Mouse (Mus musculus) stomach, embryonic 16.5 days (tissue): Measurements from ENCODE around the gene Cyp1b1. TPM values are rescaled to one million over a fixed set of nuclear protein-coding genes. Genes with fewer than 3 reads are reported as not detected.
A peak's percentile ranks its signal among the peaks of the same experiment; 100 is the strongest.

Experiments
- ATAC-seq: fragments of 200-750 bp; cut with Nextera tagmentation; 2 replicates; pipeline ENCODE4 v1.8.0; 2017; ENCODE audit warnings: moderate number of reproducible peaks, moderate TSS enrichment; ENCODE audit not compliant: insufficient read depth, low FRiP score
- H3K27ac ChIP-seq: fragments of 300-500 bp; sonication (generic); 2 replicates; pipeline ENCODE4 v1.5.1; 2014; ENCODE audit warnings: low read length
- H3K27me3 ChIP-seq: fragments of 300-500 bp; sonication (generic); 2 replicates; pipeline ENCODE4 v1.6.1; 2014; ENCODE audit warnings: low read length, control low read depth, mixed read lengths; ENCODE audit not compliant: control insufficient read depth, insufficient read depth
- H3K36me3 ChIP-seq: fragments of 300-500 bp; sonication (generic); 2 replicates; pipeline ENCODE4 v1.6.1; 2014; ENCODE audit warnings: low read length; ENCODE audit not compliant: control insufficient read depth, insufficient read depth
- H3K4me1 ChIP-seq: fragments of 300-500 bp; sonication (generic); 2 replicates; pipeline ENCODE4 v1.6.1; 2014; ENCODE audit warnings: low read length, control low read depth, mixed read lengths; ENCODE audit not compliant: control insufficient read depth, insufficient read depth
- H3K4me2 ChIP-seq: fragments of 300-500 bp; sonication (generic); 2 replicates; pipeline ENCODE4 v1.6.1; 2014; ENCODE audit warnings: low read depth, low read length, mixed read lengths
- H3K4me3 ChIP-seq: fragments of 300-500 bp; sonication (generic); replicated peaks from 2 replicates; pipeline ENCODE4 v1.5.1; 2014; ENCODE audit warnings: mild to moderate bottlenecking, low read length
- H3K9ac ChIP-seq: fragments of 300-500 bp; sonication (generic); 2 replicates; pipeline ENCODE4 v1.6.1; 2014; ENCODE audit warnings: low read length
- H3K9me3 ChIP-seq: fragments of 300-500 bp; sonication (generic); replicated peaks from 2 replicates; pipeline ENCODE4 v1.6.1; 2016; ENCODE audit warnings: low read length, control low read depth; ENCODE audit not compliant: control insufficient read depth
- WGBS: fragments of 180-500 bp; shearing (Covaris S2); extraction: QIAGEN DNeasy Blood & Tissue Kit; methylation state at CpG from one replicate; pipeline ENCODE4 v1.1.7; 2014; 5-methylcytosine and 5-hydroxymethylcytosine counted together
- polyA plus RNA-seq: library from polyadenylated mRNA; unstranded; fragments of >200 nt; fragmentation: Nextera tagmentation; extraction: Ambion mirVana; gene quantifications from 2 replicates; pipeline ENCODE4 v1.2.1, GENCODE M21; 2015

Cyp1b1 gene
- polyA plus RNA-seq, 1 experiment from 2014 or later, result 12.4 TPM

- 80% methylated on average over 1 of the region's 1 CpGs for WGBS
- ATAC-seq, result no peak
Measured at GRCm38 (mm10) chr17:79743507-79743906, 28.6 kb upstream of the Cyp1b1 start.

GRCm38 (mm10) chr17:79742635-79743034 lies 27.8 kb upstream of the Cyp1b1 start:
- H3K9ac ChIP-seq, result no peak overlapping the region
- H3K36me3 ChIP-seq, result no peaks in the 10 kb centered on the region
- H3K4me2 ChIP-seq, result no peak overlapping the region
- H3K27ac ChIP-seq, result no peak overlapping the region
- no peak overlapping the region for H3K4me3 ChIP-seq
- no peaks in the 10 kb centered on the region for H3K27me3 ChIP-seq
- WGBS, result 70% methylated on average over 5 of the region's 5 CpGs
- peaks cover 13% of the 10 kb centered on the region; the same call in 1 of the 2 replicates for H3K4me1 ChIP-seq
- no peak for ATAC-seq
- H3K9me3 ChIP-seq, result no peaks in the 10 kb centered on the region

More at GRCm38 (mm10) chr17:79743507-79743906, 28.6 kb upstream of the Cyp1b1 start:
- Histone ChIP-seq H3K9me3 (no peaks in the 10 kb centered on the region), H3K27me3 (no peaks in the 10 kb centered on the region), H3K36me3 (no peaks in the 10 kb centered on the region), H3K27ac (no peak overlapping the region), H3K4me3 (no peak overlapping the region), H3K4me2 (no peak overlapping the region), H3K4me1 (peaks cover 13% of the 10 kb centered on the region; the same call in 1 of the 2 replicates), H3K9ac (no peak overlapping the region)

- Histone ChIP-seq H3K36me3 (no peaks in the 10 kb centered on the region), H3K4me3 (no peak overlapping the region), H3K27ac (no peak overlapping the region), H3K9me3 (no peaks in the 10 kb centered on the region), H3K4me2 (no peak overlapping the region), H3K4me1 (0 out of 2 replicates have a peak, but pooled peaks cover 6% of the 10 kb centered on the region), H3K27me3 (no peaks in the 10 kb centered on the region), H3K9ac (no peak overlapping the region)
- 0 out of 2 replicates have a peak, but pooled peaks have one; percentile 37 for ATAC-seq
- WGBS, result 45% methylated on average over 5 of the region's 5 CpGs
Measured at GRCm38 (mm10) chr17:79738847-79739498, 24.1 kb upstream of the Cyp1b1 start.

- Histone ChIP-seq H3K9me3 (no peaks in the 10 kb centered on the region), H3K4me1 (peaks cover 6% of the 10 kb centered on the region; the same call in 1 of the 2 replicates), H3K27ac (no peak overlapping the region), H3K4me2 (no peak overlapping the region), H3K27me3 (no peaks in the 10 kb centered on the region), H3K4me3 (no peak overlapping the region), H3K36me3 (no peaks in the 10 kb centered on the region), H3K9ac (no peak overlapping the region)
- ATAC-seq, result no peak
- 68% methylated on average over 3 of the region's 3 CpGs for WGBS
Measured at GRCm38 (mm10) chr17:79737598-79737997, 22.7 kb upstream of the Cyp1b1 start.

- Histone ChIP-seq H3K4me2 (no peak overlapping the region), H3K4me1 (peaks cover 21% of the 10 kb centered on the region), H3K9me3 (no peaks in the 10 kb centered on the region), H3K4me3 (no peak overlapping the region), H3K27me3 (no peaks in the 10 kb centered on the region; the same call in 1 of the 2 replicates), H3K9ac (no peak overlapping the region), H3K36me3 (no peaks in the 10 kb centered on the region), H3K27ac (no peak overlapping the region)
- WGBS, result 47% methylated on average over 4 of the region's 4 CpGs
- no peak for ATAC-seq
Measured at GRCm38 (mm10) chr17:79733039-79733438, 18.2 kb upstream of the Cyp1b1 start.

- Histone ChIP-seq H3K4me3 (no peak overlapping the region), H3K9ac (no peak overlapping the region), H3K27ac (no peak overlapping the region; the same call in 1 of the 2 replicates), H3K4me1 (peaks cover 22% of the 10 kb centered on the region), H3K27me3 (no peaks in the 10 kb centered on the region; the same call in 1 of the 2 replicates), H3K36me3 (no peaks in the 10 kb centered on the region), H3K4me2 (no peak overlapping the region), H3K9me3 (no peaks in the 10 kb centered on the region)
- no peak for ATAC-seq
- WGBS, result 37% methylated on average over 8 of the region's 8 CpGs
Measured at GRCm38 (mm10) chr17:79730988-79731387, 16.1 kb upstream of the Cyp1b1 start.

- Histone ChIP-seq H3K36me3 (no peaks in the 10 kb centered on the region), H3K4me3 (peak overlapping the region; percentile 7; the same call in 1 of the 2 replicates), H3K4me2 (peak overlapping the region; percentile 34), H3K27ac (peak overlapping the region; percentile 56), H3K27me3 (no peaks in the 10 kb centered on the region; the same call in 1 of the 2 replicates), H3K9me3 (no peaks in the 10 kb centered on the region), H3K4me1 (peaks cover 22% of the 10 kb centered on the region), H3K9ac (no peak overlapping the region)
- ATAC-seq, result peak; percentile 76; the same call in 1 of the 2 replicates
- WGBS, result 16% methylated on average over 16 of the region's 16 CpGs
Measured at GRCm38 (mm10) chr17:79728585-79729503, 14.0 kb upstream of the Cyp1b1 start.

- H3K27me3 ChIP-seq, result no peaks in the 10 kb centered on the region; the same call in 1 of the 2 replicates
- peaks cover 22% of the 10 kb centered on the region for H3K4me1 ChIP-seq
- WGBS, result 15% methylated on average over 14 of the region's 14 CpGs
- peak overlapping the region; percentile 7; the same call in 1 of the 2 replicates for H3K4me3 ChIP-seq
- H3K36me3 ChIP-seq, result no peaks in the 10 kb centered on the region
- H3K9me3 ChIP-seq, result no peaks in the 10 kb centered on the region
- no peak overlapping the region for H3K9ac ChIP-seq
- peak overlapping the region; percentile 34 for H3K4me2 ChIP-seq
- no peak for ATAC-seq
- peak overlapping the region; percentile 56; the same call in 1 of the 2 replicates for H3K27ac ChIP-seq
Measured at GRCm38 (mm10) chr17:79728053-79728584, 13.3 kb upstream of the Cyp1b1 start.
